Mouse (Mus musculus) T-helper 17 cell (primary cell): Measurements from ENCODE around the gene Rpl12.

Source experiments
- in situ Hi-C, 2 experiments: fragments of 300-600 bp; cut with MboI, MseI; formaldehyde crosslinking; loops; 1 replicate in 1 of 2; 2 replicates in 1 of 2; pipeline ENCODE4 v1.15.1; 2025; ENCODE audit warnings: high pct_unique_total_duplicates in 2 of 2

Rpl12 gene

GRCm38 (mm10) chr2:32939418-32939817 lies 21.9 kb upstream of the Rpl12 start:
- in situ Hi-C loops: no loop called here

DNA sequence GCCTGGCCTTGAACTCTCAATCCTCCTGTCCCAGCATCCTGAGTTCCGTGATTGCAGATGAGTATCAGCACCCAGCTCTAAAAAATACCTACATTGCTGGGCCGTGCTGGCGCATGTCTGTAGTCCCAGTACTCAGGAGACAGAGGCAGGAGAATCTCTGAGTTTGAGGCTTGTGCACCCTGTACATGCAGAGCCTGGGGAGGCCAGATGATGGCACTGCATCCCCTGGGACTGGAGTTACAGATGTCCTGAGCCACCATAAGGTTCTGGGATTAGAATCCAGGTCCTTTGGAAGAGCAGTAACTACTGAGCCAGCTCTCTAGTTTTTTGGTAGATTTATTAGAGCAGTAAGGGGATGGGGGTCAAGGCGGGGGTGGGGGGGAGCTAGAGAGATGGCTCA lies 20.9 kb upstream of the Rpl12 start:
- in situ Hi-C loops: no loop called here

- in situ Hi-C loops: no loop called here
Observed at GRCm38 (mm10) chr2:32947454-32947853, 13.9 kb upstream of the Rpl12 start.

DNA sequence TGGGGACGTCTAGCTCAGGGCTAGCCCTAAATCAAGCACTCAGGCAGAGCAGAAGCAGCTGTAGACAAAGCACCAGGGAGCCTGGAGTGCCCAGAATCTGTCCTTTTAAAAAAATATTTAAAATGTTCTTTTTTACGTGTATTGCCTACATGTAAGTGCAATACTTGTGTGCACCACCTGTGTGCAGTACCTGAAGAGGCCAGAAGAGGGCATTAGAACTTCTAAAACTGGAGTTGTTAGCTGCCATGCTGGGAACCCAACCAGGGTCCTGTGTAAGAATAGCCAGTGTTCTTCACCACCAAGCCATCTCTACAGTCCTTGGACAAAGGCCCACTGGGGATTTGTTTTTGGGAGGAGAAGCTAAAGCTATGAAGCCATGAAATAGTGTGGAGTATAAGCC lies 6.8 kb upstream of the Rpl12 start:
- in situ Hi-C loops: no loop called here

- in situ Hi-C loops: no loop called here
Observed at GRCm38 (mm10) chr2:32957344-32957743, 4.0 kb upstream of the Rpl12 start.

DNA sequence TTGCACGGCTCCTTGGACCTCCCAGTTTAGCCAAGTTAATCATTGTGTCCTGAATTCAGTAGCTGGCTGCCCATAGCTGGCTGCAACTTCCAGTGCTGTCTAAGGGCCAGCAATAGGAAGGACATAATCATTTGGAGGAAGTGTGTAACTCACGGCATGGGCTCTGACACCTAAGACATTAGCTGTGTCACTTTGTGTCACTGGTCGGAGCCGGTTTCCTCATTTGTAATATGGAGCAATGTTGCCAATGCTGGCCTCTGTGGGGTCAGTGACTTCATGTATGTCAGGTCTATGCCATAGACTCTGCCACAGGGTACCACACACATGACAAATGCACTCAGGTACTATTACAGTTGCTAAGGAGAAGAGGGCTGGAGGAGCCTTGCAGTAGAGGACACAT lies 1.1 kb upstream of the Rpl12 start:
- in situ Hi-C loops: loop anchor here (10.0 kb wide), 3 partner anchors 825 to 2005 kb away; partner anchors contain the start of genes Hspa5 (in 1 of the 2) and Traf1 (in 1 of the 2)

DNA sequence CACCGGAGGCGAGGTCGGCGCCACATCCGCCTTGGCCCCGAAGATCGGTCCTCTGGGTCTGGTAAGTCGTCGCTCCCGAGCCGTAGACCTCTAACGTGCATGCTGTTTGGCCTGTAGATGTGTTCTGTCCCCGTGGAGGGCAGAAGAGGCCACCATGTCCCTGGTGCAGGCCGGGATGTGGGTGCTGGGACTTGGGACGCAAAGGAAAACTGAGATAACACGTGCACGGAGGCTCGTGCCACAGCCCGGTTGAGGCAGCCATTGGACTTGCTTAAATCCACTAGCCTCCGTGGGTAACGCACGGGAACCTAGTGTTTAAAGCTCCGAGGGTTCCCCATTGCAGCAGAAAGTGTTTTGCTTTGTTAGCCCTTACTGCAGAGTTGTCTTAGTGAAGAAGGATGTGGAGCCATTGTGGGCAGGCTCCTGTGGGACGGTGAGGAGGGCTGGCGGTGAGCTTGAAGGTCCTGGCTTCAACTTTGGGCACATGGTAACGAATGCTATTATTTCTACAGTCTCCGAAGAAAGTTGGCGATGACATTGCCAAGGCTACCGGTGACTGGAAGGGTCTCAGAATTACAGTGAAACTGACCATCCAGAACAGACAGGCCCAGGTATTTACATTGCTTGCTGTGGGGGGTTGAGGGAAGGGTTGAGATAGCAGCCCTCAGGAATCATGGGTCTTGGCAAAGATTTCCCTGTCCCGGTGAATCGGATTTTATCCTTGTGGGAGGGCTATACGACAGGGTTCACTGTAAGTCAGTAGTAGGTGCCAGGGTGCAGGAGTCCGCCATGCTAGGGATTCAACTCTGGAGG lies 909 bp downstream of the Rpl12 start:
- in situ Hi-C loops: loop anchor here (10.0 kb wide), 3 partner anchors 827 to 2003 kb away; partner anchors contain the start of genes Hspa5 (in 1 of the 2) and Traf1 (in 1 of the 2)

DNA sequence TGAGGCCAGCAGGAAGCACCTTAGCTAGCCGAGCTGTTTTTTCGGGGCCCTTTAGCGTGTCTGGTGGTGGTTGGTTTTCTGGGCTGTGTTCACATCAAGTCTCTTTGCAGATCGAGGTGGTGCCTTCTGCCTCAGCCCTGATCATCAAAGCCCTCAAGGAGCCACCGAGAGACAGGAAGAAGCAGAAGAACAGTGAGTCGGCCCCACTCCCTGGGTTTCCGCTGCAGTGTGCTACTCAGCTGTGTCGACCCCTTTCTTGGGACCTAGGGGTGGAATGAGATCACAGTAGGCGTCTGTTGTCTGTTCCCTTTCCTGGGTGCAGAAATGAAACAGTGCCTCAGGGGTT lies 1.5 kb downstream of the Rpl12 start:
- in situ Hi-C loops: loop anchor here (10.0 kb wide), 3 partner anchors 828 to 2002 kb away; partner anchors contain the start of genes Hspa5 (in 1 of the 2) and Traf1 (in 1 of the 2)

DNA sequence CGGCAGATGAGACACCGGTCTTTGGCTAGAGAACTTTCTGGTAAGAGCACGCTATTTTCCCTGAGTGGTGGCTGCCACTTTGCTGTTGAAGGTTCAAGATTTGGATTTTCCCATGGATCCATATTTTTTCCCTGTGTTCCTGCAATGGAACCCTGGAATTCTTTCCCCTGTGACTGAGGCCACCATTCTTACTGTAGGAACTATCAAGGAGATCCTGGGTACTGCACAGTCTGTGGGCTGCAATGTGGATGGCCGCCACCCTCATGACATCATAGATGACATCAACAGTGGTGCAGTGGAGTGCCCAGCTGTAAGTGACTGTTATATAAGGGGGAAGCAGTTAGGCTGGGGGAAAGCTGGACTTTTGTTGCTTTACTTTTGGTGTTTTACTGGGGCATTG lies 2.2 kb downstream of the Rpl12 start:
- in situ Hi-C loops: loop anchor here (10.0 kb wide), 3 partner anchors 829 to 2001 kb away; partner anchors contain the start of genes Hspa5 (in 1 of the 2) and Traf1 (in 1 of the 2)

- in situ Hi-C loops: loop anchor here (10.0 kb wide), 3 partner anchors 829 to 2001 kb away; partner anchors contain the start of genes Hspa5 (in 1 of the 2) and Traf1 (in 1 of the 2)
Observed at GRCm38 (mm10) chr2:32963981-32964380, 2.6 kb downstream of the Rpl12 start.

DNA sequence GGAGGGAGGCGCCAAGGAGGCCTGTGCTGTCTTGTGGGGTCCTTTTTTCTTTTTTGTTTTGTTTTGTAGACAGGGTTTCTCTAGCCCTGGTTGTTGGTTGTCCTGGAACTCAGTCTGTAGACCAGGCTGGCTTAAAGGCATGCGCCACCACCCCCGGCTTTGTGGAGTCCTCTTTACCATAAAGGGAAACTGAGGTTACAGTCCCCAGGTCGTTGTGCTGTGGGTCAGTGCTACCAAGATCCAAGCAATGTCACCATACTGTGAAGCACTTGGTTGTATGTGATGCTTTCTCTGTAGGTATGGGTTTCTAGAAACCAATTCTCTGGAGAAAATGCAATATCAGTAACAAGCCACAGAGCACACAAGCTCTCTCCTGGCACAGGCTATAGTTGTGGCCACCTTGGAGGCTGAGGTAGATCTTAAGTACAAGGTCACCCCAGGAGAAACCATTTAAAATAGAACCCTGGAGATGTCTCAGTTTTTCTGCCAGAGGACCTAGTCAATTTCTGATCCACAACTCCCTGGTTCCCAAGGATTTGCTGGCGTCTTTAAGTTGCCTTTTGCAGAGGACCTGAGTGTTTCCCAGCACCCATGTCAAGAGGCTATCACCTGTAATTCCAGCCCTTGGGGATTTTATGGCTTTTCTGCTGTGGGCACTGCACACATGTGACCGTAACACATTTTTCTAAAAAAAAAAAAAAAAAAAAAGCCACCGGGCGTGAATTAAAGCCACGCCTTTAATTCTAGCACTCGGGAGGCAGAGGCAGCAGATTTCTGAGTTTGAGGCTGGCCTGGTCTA lies 3.5 kb downstream of the Rpl12 start:
- in situ Hi-C loops: loop anchor here (10.0 kb wide), 3 partner anchors 830 to 2000 kb away; partner anchors contain the start of genes Hspa5 (in 1 of the 2) and Traf1 (in 1 of the 2)

DNA sequence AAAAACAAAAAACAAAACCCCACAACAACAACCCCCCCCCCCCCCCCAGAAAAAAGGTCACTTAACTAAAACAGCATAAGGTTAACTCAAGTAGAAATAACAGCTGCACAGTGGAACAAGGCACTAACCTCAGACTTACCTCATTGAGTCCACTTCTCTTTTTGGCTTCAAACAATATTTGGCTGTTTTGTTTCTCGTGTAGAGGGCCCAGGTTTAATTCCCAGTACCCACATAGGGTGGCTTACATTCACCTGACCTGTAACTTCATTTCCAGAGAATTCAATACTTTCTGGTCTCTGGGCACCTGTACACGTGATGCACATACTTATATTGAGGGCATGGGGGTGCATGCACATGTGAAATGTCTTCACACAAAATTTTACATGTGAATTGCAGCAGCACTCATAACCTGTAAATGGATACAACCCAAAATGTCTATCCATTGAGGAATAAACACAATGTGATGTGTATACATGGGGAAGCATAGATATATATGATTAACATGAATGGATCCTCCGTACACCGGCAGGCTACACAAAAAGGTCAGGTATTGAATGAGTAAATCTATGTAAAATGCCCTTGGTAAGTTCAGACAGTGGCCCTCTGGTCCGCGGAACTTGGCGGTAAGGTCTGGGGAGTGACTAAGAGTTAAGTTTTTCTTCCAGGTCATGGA lies 4.3 kb downstream of the Rpl12 start:
- in situ Hi-C loops: loop anchor here (10.0 kb wide), 3 partner anchors 831 to 1999 kb away; partner anchors contain the start of genes Hspa5 (in 1 of the 2) and Traf1 (in 1 of the 2)

DNA sequence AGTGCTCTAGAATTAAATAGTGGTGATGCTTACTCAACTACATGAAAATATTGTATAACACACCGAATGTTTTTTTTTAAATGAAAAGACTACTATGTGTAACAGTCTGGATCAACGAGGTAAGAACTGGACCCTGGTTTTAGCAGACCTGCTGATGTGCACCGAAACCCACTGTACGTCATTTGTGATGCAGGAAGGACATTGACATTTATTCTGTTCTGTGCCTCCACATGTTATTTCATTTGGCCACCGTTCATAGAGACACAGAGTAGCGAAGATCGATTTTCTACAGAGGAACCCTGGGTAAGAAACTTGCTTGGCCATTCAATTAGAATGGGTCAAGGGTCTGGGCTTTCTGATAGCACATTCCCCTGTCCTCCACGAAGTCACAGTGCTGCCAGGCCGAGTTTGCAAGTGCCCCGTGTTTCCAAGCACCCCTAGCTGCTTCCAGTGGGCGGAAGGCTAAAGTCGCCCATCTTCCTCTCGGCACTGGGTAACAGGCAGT lies 4.9 kb downstream of the Rpl12 start:
- in situ Hi-C loops: loop anchor here (10.0 kb wide), 3 partner anchors 831 to 1999 kb away; partner anchors contain the start of genes Hspa5 (in 1 of the 2) and Traf1 (in 1 of the 2)

GRCm38 (mm10) chr2:32966689-32967631 lies 5.6 kb downstream of the Rpl12 start:
- in situ Hi-C loops: loop anchor here (10.0 kb wide), 3 partner anchors 832 to 1998 kb away; partner anchors contain the start of genes Hspa5 (in 1 of the 2) and Traf1 (in 1 of the 2)

DNA sequence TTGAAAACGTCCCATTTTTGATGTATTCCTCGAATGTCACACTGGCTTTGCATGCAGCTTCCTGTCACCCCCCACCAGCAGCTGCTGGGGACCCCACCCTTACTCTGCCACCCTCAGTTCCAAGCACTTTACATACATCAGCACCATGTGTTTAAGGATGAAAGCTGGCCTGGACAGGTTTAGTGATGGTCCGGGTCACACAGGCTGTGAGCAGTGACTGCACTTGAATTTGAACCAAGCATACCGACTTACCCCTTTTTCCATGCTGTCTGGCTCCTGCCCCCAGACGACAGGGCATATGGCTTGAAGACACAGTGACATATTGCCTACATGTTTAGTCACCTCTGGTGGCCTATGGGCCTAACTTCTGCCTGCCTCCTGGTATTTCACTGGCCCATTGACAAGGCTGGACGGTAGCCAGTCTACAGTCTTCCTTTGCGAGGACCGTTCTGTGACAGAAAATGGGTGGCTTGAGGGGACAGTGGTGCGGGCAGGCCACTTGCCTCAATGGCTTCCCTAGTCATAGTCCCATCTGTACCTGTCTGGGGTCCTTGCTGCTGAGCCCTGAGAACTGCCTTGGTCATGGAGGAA lies 6.8 kb downstream of the Rpl12 start:
- in situ Hi-C loops: loop anchor here (10.0 kb wide), 3 partner anchors 833 to 1997 kb away; partner anchors contain the start of genes Hspa5 (in 1 of the 2) and Traf1 (in 1 of the 2)

DNA sequence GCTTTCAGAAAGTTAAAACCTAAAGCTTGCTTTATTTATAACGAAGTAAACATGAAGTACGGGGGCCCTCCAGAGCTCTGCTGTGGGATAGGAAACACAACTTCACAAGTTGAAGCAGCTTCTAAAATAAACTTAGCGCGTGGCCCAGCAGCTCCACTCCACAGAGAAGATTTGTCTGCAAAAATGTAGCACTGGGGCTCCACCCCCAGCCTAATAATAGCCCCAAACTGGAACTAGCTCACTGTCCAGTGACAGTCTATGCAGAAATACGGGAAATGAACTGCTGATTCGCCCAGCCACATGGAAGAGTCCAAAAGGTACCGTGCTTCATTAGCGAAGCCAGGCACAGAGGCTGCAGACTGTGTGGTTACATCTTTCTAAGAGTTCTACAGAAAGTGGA lies 8.0 kb downstream of the Rpl12 start:
- in situ Hi-C loops: loop anchor here (10.0 kb wide), 3 partner anchors 835 to 1995 kb away; partner anchors contain the start of genes Hspa5 (in 1 of the 2) and Traf1 (in 1 of the 2)

GRCm38 (mm10) chr2:32971235-32971634 lies 9.9 kb downstream of the Rpl12 start:
- in situ Hi-C loops: no loop called here

- in situ Hi-C loops: no loop called here
Observed at GRCm38 (mm10) chr2:32974216-32974615, 12.9 kb downstream of the Rpl12 start.

DNA sequence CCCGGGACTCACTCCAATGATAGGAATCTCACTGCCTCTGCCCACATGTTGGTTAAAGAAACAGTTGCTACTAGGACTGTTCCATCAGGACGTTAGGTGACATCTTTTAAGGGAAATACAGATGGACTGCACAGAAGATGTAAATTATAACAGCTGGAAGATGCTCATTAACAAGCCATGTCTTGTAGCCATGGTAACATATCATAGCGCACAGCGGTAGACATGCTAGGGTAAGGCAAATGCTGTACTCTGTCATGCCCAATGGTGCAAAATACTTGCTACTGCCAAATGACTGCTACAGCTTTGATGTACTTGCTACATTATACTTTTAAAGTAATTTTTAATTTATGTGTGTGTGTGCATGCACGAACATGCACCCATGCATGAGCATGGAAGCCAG lies 15.8 kb downstream of the Rpl12 start:
- in situ Hi-C loops: no loop called here
